8 mouse cellular contexts compared by ENCODE assay signal in the genomic region with DNA sequence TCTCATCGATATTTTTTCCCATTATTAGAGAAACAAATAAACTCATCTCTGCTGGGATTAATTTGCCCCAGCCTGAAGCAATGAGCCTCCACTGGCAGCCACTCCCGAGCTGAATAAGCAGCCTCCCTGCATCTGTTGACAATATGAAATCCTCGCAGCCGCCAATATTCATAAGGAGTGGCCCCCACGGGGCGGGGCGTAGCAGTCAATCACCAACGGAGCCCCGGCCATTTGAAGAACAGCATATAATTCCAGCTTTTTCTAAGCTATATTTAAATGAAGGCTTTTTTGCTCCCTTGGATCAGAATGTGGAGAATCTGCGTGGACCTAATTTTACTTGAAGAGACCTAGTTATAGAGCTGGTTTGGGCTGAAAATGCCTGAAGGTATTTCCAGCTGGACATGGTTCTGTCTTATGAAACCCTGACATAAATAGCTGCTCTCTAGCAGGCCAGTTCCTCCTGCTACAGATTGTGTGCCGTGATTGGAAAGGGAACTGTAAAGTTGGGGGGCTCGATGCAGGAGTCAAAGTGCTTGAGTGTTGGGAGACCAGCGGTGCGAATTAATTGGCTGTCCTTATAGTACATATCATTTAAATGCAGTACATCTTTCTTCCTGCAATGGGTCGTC.
DNase-seq lines count a peak whose midpoint lies in the region; ATAC-seq and TF ChIP-seq lines count a peak whose summit lies in the region.
"Had no signal": no experiment of that assay in that cellular context is flagged by ENCODE, and none has a peak within 500 bp of the region (broad histone marks: within the 10 kb centered on the region; RNA-seq: fewer than 3 reads in every experiment).

No protein-coding gene starts in this region.

- no peaks in the 10 kb centered on the region for H3K27me3 ChIP-seq in stomach, postnatal 0 days (ENCODE audit: control insufficient read depth, insufficient read depth, low read length)
- H3K27me3 ChIP-seq: liver, embryonic 12.5 days had no signal

- TF ChIP-seq CTCF in gastrocnemius, adult 2 months (IDR thresholded peaks at IDR 0.05) = no peak
- no peak for TF ChIP-seq CTCF in stomach, postnatal 0 days (IDR thresholded peaks at IDR 0.05; ENCODE audit: low read depth)

- peak overlapping the region; percentile 78 for H3K27ac ChIP-seq in gastrocnemius, adult 2 months
- H3K27ac ChIP-seq in stomach, postnatal 0 days (replicated peaks) = no peak overlapping the region
- H3K27ac ChIP-seq: liver, embryonic 12.5 days had no signal

- TF ChIP-seq EP300 in stomach, postnatal 0 days (optimal IDR thresholded peaks at IDR 0.05) = no peak

- H3K9ac ChIP-seq in stomach, postnatal 0 days (ENCODE audit: low read length) = no peak overlapping the region
- H3K9ac ChIP-seq: liver, embryonic 12.5 days had no signal

- no peaks in the 10 kb centered on the region for H3K4me1 ChIP-seq in stomach, postnatal 0 days (replicated peaks; ENCODE audit: control insufficient read depth, insufficient read depth)
- H3K4me1 ChIP-seq: liver, embryonic 12.5 days had no signal

- no peaks in the 10 kb centered on the region for H3K9me3 ChIP-seq in stomach, postnatal 0 days (ENCODE audit: control insufficient read depth, low read length)
- H3K9me3 ChIP-seq: liver, embryonic 12.5 days had no signal

- WGBS in stomach, postnatal 0 days = 48% methylated on average over 15 of the region's 15 CpGs

- H3K4me3 ChIP-seq in gastrocnemius, adult 2 months = peak overlapping the region; percentile 62
- no peak overlapping the region for H3K4me3 ChIP-seq in stomach, postnatal 0 days (ENCODE audit: low read depth, low read length)
- H3K4me3 ChIP-seq: liver, embryonic 12.5 days had no signal

- peak; percentile 17 to 24 for DNase-seq in right cerebral cortex, adult 2 months (ENCODE audit: low spot score in 2 of 2)
- DNase-seq in right cerebral cortex, postnatal 14 days = no peak
- DNase-seq in gastrocnemius, adult 2 months = peak; percentile 75
- peak; percentile 56 for DNase-seq in layer of hippocampus, adult 9-11 months
- peak; percentile 48 for DNase-seq in stomach, postnatal 0 days (ENCODE audit: low spot score)
- DNase-seq in Muller cell, postnatal 12 days (ENCODE audit: inconsistent ontology term) = no peak

- intact Hi-C loops in gastrocnemius, adult 2 months (cut with DNase I) = no loop called here

- H3K4me2 ChIP-seq in stomach, postnatal 0 days (replicated peaks; ENCODE audit: low read depth) = no peak overlapping the region; the same call in 1 of the 2 replicates
- H3K4me2 ChIP-seq: liver, embryonic 12.5 days had no signal

- no peaks in the 10 kb centered on the region for H3K36me3 ChIP-seq in stomach, postnatal 0 days (ENCODE audit: control insufficient read depth, insufficient read depth, low read length)
- H3K36me3 ChIP-seq: liver, embryonic 12.5 days had no signal

- ATAC-seq in stomach, postnatal 0 days (ENCODE audit: low FRiP score, low TSS enrichment) = 0 out of 2 replicates have a peak, but pooled peaks have one; percentile 42
- no peak for ATAC-seq in activated CD4-positive, CD25-positive, alpha-beta regulatory T cell, adult 4 months
- ATAC-seq: liver, embryonic 12.5 days had no signal

Comparison
In these comparisons a context has a peak if more than half of its experiments do, and no peak if none do; other contexts are left out.
1. DNase-seq: peak in right cerebral cortex, adult 2 months (2 of 2), gastrocnemius, adult 2 months (single experiment), layer of hippocampus, adult 9-11 months (single experiment) and stomach, postnatal 0 days (single experiment); none in right cerebral cortex, postnatal 14 days (single experiment) and Muller cell, postnatal 12 days (single experiment).